Mouse (Mus musculus): ENCODE results near the gene Lsm11. TPM values are rescaled to one million over a fixed set of nuclear protein-coding genes. Genes with fewer than 3 reads are reported as not detected.
A peak's percentile ranks its signal among the peaks of the same experiment; 100 is the strongest.
"Not testable (repeated sequence)": the region's sequence is repeated elsewhere in the genome, so short reads cannot be mapped to it uniquely, and the experiment has no call there.

The Lsm11 gene
- polyA plus RNA-seq, 1 experiment from 2014 or later, result 6.3 TPM

- Histone ChIP-seq H3K27me3 (ENCODE audit: low read depth, poor library complexity, severe bottlenecking) (no peaks in the 10 kb centered on the region), H3K9me3 (replicated peaks) (no peaks in the 10 kb centered on the region), H3K36me3 (peaks cover 98% of the 10 kb centered on the region), H3K4me1 (no peaks in the 10 kb centered on the region), H3K4me3 (no peak overlapping the region), H3K27ac (no peak overlapping the region)
- 82% methylated on average over 3 of the region's 3 CpGs for WGBS
- no peak for DNase-seq (ENCODE audit: low spot score)
Measured at GRCm38 (mm10) chr11:45889981-45890380, 54.8 kb downstream of the Lsm11 start.

DNA sequence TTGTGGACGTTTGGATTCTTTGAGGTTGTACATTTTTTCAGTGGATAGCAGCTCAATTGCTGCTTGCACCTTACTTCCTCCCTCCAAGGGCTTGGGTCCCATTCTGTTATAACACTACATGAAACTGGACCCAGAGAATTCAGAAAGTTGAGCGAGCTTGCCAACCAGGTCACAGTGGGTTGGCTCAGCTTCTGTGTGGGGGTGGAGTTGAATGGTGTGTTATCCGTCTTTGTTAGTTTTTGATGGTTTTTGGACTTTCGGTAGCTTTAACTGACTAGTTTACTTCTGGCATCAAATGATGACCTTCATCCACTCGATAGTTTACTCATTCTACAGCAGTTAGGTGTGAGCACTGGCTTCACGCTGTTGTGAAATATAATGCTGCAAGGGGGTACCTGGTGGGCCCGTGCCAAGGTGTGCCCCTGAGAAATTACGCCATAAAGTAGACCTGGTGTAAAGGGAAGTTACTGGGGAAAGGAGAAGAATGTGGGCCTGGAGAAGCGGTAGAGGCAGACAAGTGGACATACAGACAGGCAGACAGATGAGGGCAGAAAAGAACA is 56.2 kb downstream of the Lsm11 start:
- no peak for DNase-seq (ENCODE audit: low spot score)
- H3K4me3 ChIP-seq, result no peak overlapping the region
- H3K27ac ChIP-seq, result no peak overlapping the region
- H3K27me3 ChIP-seq (ENCODE audit: low read depth, poor library complexity, severe bottlenecking), result no peaks in the 10 kb centered on the region
- H3K4me1 ChIP-seq, result no peaks in the 10 kb centered on the region
- H3K36me3 ChIP-seq, result peaks cover 89% of the 10 kb centered on the region
- no peaks in the 10 kb centered on the region for H3K9me3 ChIP-seq (replicated peaks)
- 90% methylated on average over 9 of the region's 9 CpGs for WGBS

DNA sequence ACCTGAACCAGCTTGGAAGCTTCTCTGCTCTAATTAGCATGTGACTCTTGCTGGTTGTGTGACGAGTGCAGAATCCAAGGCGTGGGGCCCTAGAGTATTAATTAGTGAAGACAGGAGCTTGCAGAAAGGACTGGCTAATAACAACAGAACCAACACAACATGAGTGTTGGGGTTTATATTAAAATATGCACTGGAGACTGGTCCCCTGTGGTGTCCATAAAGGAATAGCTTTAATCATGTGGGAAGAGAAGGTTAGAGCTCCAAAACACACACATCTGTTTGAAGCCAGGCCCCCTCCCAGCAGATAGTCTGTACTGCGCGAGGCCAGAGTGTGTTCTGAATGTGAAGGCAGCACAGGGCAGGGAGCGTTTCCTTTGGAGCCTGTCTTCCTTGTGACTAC is 58.1 kb downstream of the Lsm11 start:
- DNase-seq (ENCODE audit: low spot score), result no peak
- no peaks in the 10 kb centered on the region for H3K27me3 ChIP-seq (ENCODE audit: low read depth, poor library complexity, severe bottlenecking)
- H3K4me1 ChIP-seq, result no peaks in the 10 kb centered on the region
- no peak overlapping the region for H3K27ac ChIP-seq
- no peaks in the 10 kb centered on the region for H3K9me3 ChIP-seq (replicated peaks)
- H3K36me3 ChIP-seq, result peaks cover 69% of the 10 kb centered on the region
- H3K4me3 ChIP-seq, result no peak overlapping the region
- WGBS, result 90% methylated on average over 5 of the region's 5 CpGs

DNA sequence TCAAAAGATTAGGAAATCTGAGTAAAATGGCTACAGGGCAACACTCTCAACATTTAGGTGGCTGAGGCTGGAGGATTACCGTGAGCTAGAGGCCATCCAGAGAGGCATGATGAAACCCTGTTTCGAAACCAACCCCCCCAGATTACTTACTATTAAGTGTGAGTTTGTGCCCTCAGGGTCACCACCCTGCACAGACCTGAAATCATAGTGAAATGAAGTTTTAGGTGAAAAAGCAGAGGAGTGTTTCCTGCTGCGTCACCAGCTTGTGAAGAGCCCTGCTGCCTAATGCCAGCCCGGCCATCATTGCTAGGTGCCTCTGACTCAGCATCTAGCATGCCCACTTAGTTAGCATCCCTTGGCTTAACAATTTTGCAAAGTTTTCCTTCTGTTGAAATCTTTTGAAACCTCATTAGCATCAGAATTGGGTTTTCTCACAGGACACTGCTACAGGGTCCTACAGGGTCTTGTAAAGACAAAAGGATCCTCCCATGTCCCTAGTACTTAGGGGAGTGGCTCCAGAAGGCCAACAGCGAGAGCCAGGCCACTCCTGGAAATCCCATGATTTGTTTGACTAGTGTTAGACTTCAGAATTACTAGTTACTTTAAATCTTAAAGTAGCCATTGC is 59.0 kb downstream of the Lsm11 start:
- WGBS, result 87% methylated on average over 5 of the region's 5 CpGs
- Histone ChIP-seq H3K4me3 (no peak overlapping the region), H3K27ac (no peak overlapping the region), H3K4me1 (peaks cover 2% of the 10 kb centered on the region; the same call in 1 of the 2 replicates), H3K9me3 (replicated peaks) (no peaks in the 10 kb centered on the region), H3K36me3 (peaks cover 60% of the 10 kb centered on the region), H3K27me3 (ENCODE audit: low read depth, poor library complexity, severe bottlenecking) (no peaks in the 10 kb centered on the region)
- no peak for DNase-seq (ENCODE audit: low spot score)

DNA sequence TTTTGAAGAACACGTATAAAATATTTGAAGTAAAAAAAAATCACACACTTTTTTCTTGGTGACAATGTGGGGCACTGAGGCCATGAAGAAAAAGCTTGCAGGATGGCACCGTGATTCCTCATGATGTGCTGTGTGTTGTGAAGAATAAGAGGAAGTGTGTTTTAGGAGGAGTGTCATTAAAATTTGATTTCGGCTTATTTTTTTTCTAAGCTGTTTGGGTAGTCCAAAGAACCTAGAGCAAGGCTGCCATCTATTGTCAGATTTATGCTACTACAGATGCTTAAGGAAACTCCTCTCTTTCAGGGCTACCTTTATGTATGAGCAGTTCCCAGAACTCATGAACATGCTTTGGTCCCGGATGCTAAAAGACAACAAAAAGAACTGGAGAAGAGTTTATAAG is 60.7 kb downstream of the Lsm11 start:
- Histone ChIP-seq H3K36me3 (peaks cover 44% of the 10 kb centered on the region), H3K27ac (no peak overlapping the region), H3K4me3 (no peak overlapping the region), H3K27me3 (ENCODE audit: low read depth, poor library complexity, severe bottlenecking) (no peaks in the 10 kb centered on the region), H3K4me1 (peaks cover 9% of the 10 kb centered on the region; the same call in 1 of the 2 replicates), H3K9me3 (replicated peaks) (no peaks in the 10 kb centered on the region)
- DNase-seq (ENCODE audit: low spot score), result no peak
- 73% methylated on average over 4 of the region's 4 CpGs for WGBS

DNA sequence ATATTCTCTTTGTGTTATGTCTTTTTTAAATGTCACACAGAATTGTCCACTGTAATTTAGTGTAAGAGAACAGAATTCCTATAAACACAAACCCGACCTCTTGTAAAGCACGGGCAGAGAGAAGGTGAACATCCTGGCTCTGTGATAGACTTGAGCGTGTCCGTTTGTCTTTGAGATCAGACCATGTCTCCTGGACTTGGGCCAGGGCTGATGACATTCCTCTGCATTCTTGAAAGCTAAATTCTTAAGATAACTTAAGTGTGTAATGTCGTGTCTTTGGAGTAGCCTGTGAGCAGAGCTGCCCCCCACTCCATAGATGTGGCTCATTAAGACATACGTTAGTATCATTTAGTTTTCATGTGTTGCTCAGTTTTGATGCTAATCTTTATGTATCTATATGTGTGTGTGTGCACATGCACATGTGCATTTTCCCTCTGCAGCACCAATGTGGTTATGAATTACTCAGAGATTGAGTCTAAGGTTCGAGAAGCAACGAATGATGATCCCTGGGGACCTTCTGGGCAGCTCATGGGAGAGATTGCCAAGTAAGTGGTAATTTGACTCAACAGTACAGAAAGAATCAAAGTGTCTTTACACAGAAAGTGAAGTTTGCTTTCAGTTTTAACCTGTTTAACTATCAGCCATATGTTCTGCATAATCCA is 61.3 kb downstream of the Lsm11 start:
- 83% methylated on average over 8 of the region's 8 CpGs for WGBS
- H3K4me3 ChIP-seq, result no peak overlapping the region
- no peaks in the 10 kb centered on the region for H3K27me3 ChIP-seq (ENCODE audit: low read depth, poor library complexity, severe bottlenecking)
- H3K36me3 ChIP-seq, result peaks cover 37% of the 10 kb centered on the region
- H3K9me3 ChIP-seq (replicated peaks), result no peaks in the 10 kb centered on the region
- no peak overlapping the region for H3K27ac ChIP-seq
- peaks cover 9% of the 10 kb centered on the region; the same call in 1 of the 2 replicates for H3K4me1 ChIP-seq
- no peak for DNase-seq (ENCODE audit: low spot score)

GRCm38 (mm10) chr11:45881683-45882068 is 63.1 kb downstream of the Lsm11 start:
- Histone ChIP-seq H3K4me1 (peaks cover 9% of the 10 kb centered on the region; the same call in 1 of the 2 replicates), H3K27me3 (ENCODE audit: low read depth, poor library complexity, severe bottlenecking) (no peaks in the 10 kb centered on the region), H3K27ac (peak overlapping the region; percentile 53; the same call in 1 of the 2 replicates), H3K36me3 (peaks cover 22% of the 10 kb centered on the region), H3K9me3 (replicated peaks) (no peaks in the 10 kb centered on the region), H3K4me3 (no peak overlapping the region)
- no peak for DNase-seq (ENCODE audit: low spot score)
- WGBS, result 77% methylated on average over 5 of the region's 5 CpGs

DNA sequence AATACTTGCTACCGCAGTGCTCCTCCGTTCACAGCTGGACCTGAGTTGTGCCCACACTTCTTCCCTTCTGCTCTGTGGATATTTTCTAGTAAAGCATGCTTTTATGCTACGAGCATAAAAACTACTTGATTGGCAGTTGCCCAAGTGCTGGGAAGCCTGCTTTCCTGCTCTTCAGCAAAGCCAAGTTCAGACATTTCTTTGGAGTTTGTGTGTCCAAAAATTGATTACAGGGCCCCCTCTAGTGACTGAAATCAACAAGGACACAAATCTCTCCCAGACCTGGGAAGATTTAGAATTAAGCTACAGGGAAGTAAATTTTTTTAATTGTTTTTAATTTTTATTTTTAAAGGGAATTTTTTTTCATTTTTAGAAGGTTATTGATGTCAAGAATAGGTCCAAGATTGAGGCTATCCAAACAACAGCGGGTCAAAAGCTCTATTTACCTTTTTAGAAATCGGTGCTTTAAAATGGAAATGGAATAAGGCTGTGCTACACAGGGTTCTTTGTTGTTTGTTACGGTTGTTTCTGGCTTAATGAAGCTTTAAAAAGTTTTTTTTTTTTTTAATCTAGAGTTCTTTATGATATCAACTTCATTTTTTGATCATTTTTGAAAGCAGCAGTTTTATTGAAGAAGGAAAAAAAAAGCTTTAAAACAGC is 63.6 kb downstream of the Lsm11 start:
- peaks cover 17% of the 10 kb centered on the region for H3K36me3 ChIP-seq
- H3K4me1 ChIP-seq, result peaks cover 9% of the 10 kb centered on the region; the same call in 1 of the 2 replicates
- H3K9me3 ChIP-seq (replicated peaks), result no peaks in the 10 kb centered on the region
- H3K27me3 ChIP-seq (ENCODE audit: low read depth, poor library complexity, severe bottlenecking), result no peaks in the 10 kb centered on the region
- H3K4me3 ChIP-seq, result no peak overlapping the region
- no peak for DNase-seq (ENCODE audit: low spot score)
- 89% methylated on average over 6 of the region's 6 CpGs for WGBS
- no peak overlapping the region; the same call in 1 of the 2 replicates for H3K27ac ChIP-seq

DNA sequence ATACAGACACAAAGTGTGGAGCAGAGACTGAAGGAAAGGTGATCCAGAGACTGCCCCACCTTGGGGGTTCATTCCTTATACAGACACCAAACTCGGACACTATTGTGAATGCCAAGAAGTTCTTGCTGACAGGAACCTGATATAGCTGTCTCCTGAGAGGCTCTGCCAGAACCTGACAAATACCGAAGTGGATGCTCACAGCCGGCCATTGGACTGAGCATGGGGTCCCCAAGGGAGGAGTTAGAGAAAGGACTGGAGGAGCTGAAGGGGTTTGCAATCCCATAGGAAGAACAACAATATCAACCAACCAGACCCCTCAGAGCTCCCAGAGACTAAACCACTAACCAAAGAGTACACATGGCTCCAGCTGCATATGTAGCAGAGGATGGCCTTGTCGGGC is 65.4 kb downstream of the Lsm11 start:
- H3K27me3 ChIP-seq (ENCODE audit: low read depth, poor library complexity, severe bottlenecking); H3K9me3 ChIP-seq (replicated peaks); DNase-seq (ENCODE audit: low spot score); H3K27ac ChIP-seq; H3K36me3 ChIP-seq; H3K4me3 ChIP-seq; H3K4me1 ChIP-seq: not testable (repeated sequence)
- 92% methylated on average over 4 of the region's 4 CpGs for WGBS

Other genes starting within 250 kb of the Lsm11 start
- 73.0 and 81.5 TPM in 2 replicates for gene Clint1, start 92.9 kb downstream of the Lsm11 start, polyA plus RNA-seq (2016; fragmentation: Nextera tagmentation; extraction: Ambion mirVana)
- 15.0 and 15.6 TPM in 2 replicates for gene Thg1l, start 10.6 kb upstream of the Lsm11 start, polyA plus RNA-seq (2016; fragmentation: Nextera tagmentation; extraction: Ambion mirVana)
- gene Sox30, start 35.4 kb upstream of the Lsm11 start, polyA plus RNA-seq (2016; fragmentation: Nextera tagmentation; extraction: Ambion mirVana), result 0.11 and 0.16 TPM in 2 replicates
- 2.9 and 4.7 TPM in 2 replicates for gene Gm12166, start 107.4 kb upstream of the Lsm11 start, polyA plus RNA-seq (2016; fragmentation: Nextera tagmentation; extraction: Ambion mirVana)
- gene Adam19, start 111.1 kb upstream of the Lsm11 start, polyA plus RNA-seq (2016; fragmentation: Nextera tagmentation; extraction: Ambion mirVana), result 10.8 and 14.4 TPM in 2 replicates
- gene Nipal4, start 221.6 kb upstream of the Lsm11 start, polyA plus RNA-seq (2016; fragmentation: Nextera tagmentation; extraction: Ambion mirVana), result 0.36 TPM in 2 replicates

All from limb, embryonic 10.5 days (tissue).